Mouse (Mus musculus) kidney, adult 2 months (tissue): ENCODE results near the gene Slc17a8. TPM values are rescaled to one million over a fixed set of nuclear protein-coding genes. Genes with fewer than 3 reads are reported as not detected.
"Not testable (repeated sequence)": the region's sequence is repeated elsewhere in the genome, so short reads cannot be mapped to it uniquely, and the experiment has no call there.

Experiments
- DNase-seq: peaks from one replicate; pipeline ENCODE4 v3.0.0; 2021
- H3K27ac ChIP-seq: fragments of 200-500 bp; 2 replicates; pipeline ENCODE4 v1.5.1; 2012; ENCODE audit warnings: low read depth, low read length, control low read depth, inconsistent platforms; ENCODE audit not compliant: insufficient read depth
- H3K27me3 ChIP-seq: fragments of 200-500 bp; replicated peaks from 2 replicates; pipeline ENCODE4 v1.6.1; 2012; ENCODE audit warnings: mild to moderate bottlenecking, moderate library complexity, low read length, inconsistent platforms; ENCODE audit not compliant: control insufficient read depth, insufficient read depth
- H3K36me3 ChIP-seq: fragments of 200-500 bp; 2 replicates; pipeline ENCODE4 v1.6.1; 2012; ENCODE audit warnings: mild to moderate bottlenecking, moderate library complexity, low read length, inconsistent platforms; ENCODE audit not compliant: control insufficient read depth, insufficient read depth
- H3K4me1 ChIP-seq: fragments of 200-500 bp; 2 replicates; pipeline ENCODE4 v1.6.1; 2011; ENCODE audit warnings: low read length; ENCODE audit not compliant: control insufficient read depth, insufficient read depth
- H3K4me3 ChIP-seq: fragments of 200-500 bp; 2 replicates; pipeline ENCODE4 v1.5.1; 2011; ENCODE audit warnings: mild to moderate bottlenecking, low read depth, low read length, control low read depth; ENCODE audit not compliant: insufficient read depth
- CTCF ChIP-seq: fragments of 200-500 bp; conservative IDR thresholded peaks from 2 replicates; pipeline ENCODE4 v1.5.1; 2011; ENCODE audit warnings: low read depth, mild to moderate bottlenecking, control low read depth, low read length, moderate library complexity, mixed read lengths; ENCODE audit not compliant: insufficient read depth, insufficient read length
- POLR2A ChIP-seq: fragments of 200-500 bp; IDR thresholded peaks from one replicate; pipeline ENCODE4 v1.6.1; 2011; ENCODE audit warnings: low read depth, low read length, control low read depth
- WGBS: fragments of 180-500 bp; shearing (Covaris S2); methylation state at CpG from one replicate; pipeline ENCODE4 v1.1.7; 2018; 5-methylcytosine and 5-hydroxymethylcytosine counted together
- polyA plus RNA-seq: library from polyadenylated mRNA; depleted of rRNA; stranded (reverse); fragments of >200 nt; gene quantifications from 2 replicates; pipeline ENCODE4 v1.2.3, GENCODE M21; 2012; rRNA removed

Slc17a8 gene
- polyA plus RNA-seq, result 0.01 and 0.08 TPM in 2 replicates

- Histone ChIP-seq H3K27me3 (no peaks in the 10 kb centered on the region), H3K27ac (no peak within 1 kb of the TSS), H3K4me3 (no peak within 1 kb of the TSS), H3K4me1 (peaks cover 3% of the 10 kb centered on the region; the same call in 1 of the 2 replicates), H3K36me3 (no peaks in the 10 kb centered on the region)
- TF ChIP-seq CTCF (no peak), POLR2A (no peak)
- 39% methylated on average over 7 of the region's 7 CpGs for WGBS
- DNase-seq, result no peak
Observed at GRCm38 (mm10) chr10:89621129-89621528, at the start of gene Slc17a8. TSS of gene Slc17a8 (minus strand) at chr10:89621253.

- not testable (repeated sequence) for DNase-seq, H3K27me3 ChIP-seq, H3K4me3 ChIP-seq, H3K36me3 ChIP-seq, H3K27ac ChIP-seq, H3K4me1 ChIP-seq
- 94% methylated on average over 5 of the region's 5 CpGs for WGBS
Observed at GRCm38 (mm10) chr10:89670371-89670770, 49.3 kb upstream of the Slc17a8 start.

- Histone ChIP-seq H3K27me3 (no peaks in the 10 kb centered on the region), H3K4me3 (no peak overlapping the region), H3K4me1 (no peaks in the 10 kb centered on the region), H3K27ac (no peak overlapping the region), H3K36me3 (no peaks in the 10 kb centered on the region; the same call in 1 of the 2 replicates)
- 46% methylated on average over 7 of the region's 7 CpGs for WGBS
- no peak for TF ChIP-seq POLR2A
- no peak for TF ChIP-seq CTCF
- peak; percentile 73 for DNase-seq
Observed at GRCm38 (mm10) chr10:89667571-89667970, 46.5 kb upstream of the Slc17a8 start.

GRCm38 (mm10) chr10:89665679-89666078 lies 44.6 kb upstream of the Slc17a8 start:
- WGBS, result 79% methylated on average over 9 of the region's 9 CpGs
- H3K27ac ChIP-seq, result no peak overlapping the region
- H3K27me3 ChIP-seq, result no peaks in the 10 kb centered on the region
- peaks cover 3% of the 10 kb centered on the region for H3K36me3 ChIP-seq
- TF ChIP-seq POLR2A, result no peak
- no peak for TF ChIP-seq CTCF
- H3K4me1 ChIP-seq, result no peaks in the 10 kb centered on the region
- DNase-seq, result no peak
- H3K4me3 ChIP-seq, result no peak overlapping the region

- Histone ChIP-seq H3K27ac (no peak overlapping the region), H3K4me1 (no peaks in the 10 kb centered on the region), H3K27me3 (no peaks in the 10 kb centered on the region), H3K4me3 (no peak overlapping the region), H3K36me3 (peaks cover 3% of the 10 kb centered on the region)
- DNase-seq, result no peak
- WGBS, result 67% methylated on average over 8 of the region's 8 CpGs
- TF ChIP-seq CTCF (no peak), POLR2A (no peak)
Observed at GRCm38 (mm10) chr10:89664977-89665645, 44.1 kb upstream of the Slc17a8 start.

GRCm38 (mm10) chr10:89656366-89656765 lies 35.3 kb upstream of the Slc17a8 start:
- TF ChIP-seq CTCF, result no peak
- TF ChIP-seq POLR2A, result no peak
- no peak overlapping the region for H3K27ac ChIP-seq

GRCm38 (mm10) chr10:89652912-89653311 lies 31.9 kb upstream of the Slc17a8 start:
- no peak for TF ChIP-seq CTCF
- H3K27me3 ChIP-seq, result no peaks in the 10 kb centered on the region
- DNase-seq, result no peak
- H3K36me3 ChIP-seq, result peaks cover 17% of the 10 kb centered on the region
- H3K4me3 ChIP-seq, result no peak overlapping the region
- no peaks in the 10 kb centered on the region for H3K4me1 ChIP-seq
- no peak overlapping the region for H3K27ac ChIP-seq
- WGBS, result 89% methylated on average over 8 of the region's 8 CpGs

More at GRCm38 (mm10) chr10:89656366-89656765, 35.3 kb upstream of the Slc17a8 start:
- no peak overlapping the region for H3K4me3 ChIP-seq
- H3K4me1 ChIP-seq, result no peaks in the 10 kb centered on the region
- no peaks in the 10 kb centered on the region for H3K27me3 ChIP-seq
- 72% methylated on average over 5 of the region's 5 CpGs for WGBS
- DNase-seq, result peak; percentile 24
- peaks cover 18% of the 10 kb centered on the region for H3K36me3 ChIP-seq

GRCm38 (mm10) chr10:89651691-89652090 lies 30.6 kb upstream of the Slc17a8 start:
- H3K4me1 ChIP-seq, result no peaks in the 10 kb centered on the region
- no peak overlapping the region for H3K27ac ChIP-seq
- no peak for TF ChIP-seq POLR2A
- TF ChIP-seq CTCF, result no peak
- no peak for DNase-seq
- WGBS, result 64% methylated on average over 1 of the region's 1 CpGs
- no peaks in the 10 kb centered on the region for H3K27me3 ChIP-seq
- H3K36me3 ChIP-seq, result peaks cover 15% of the 10 kb centered on the region
- no peak overlapping the region for H3K4me3 ChIP-seq
